Comparison of ENCODE assay signal across 27 mouse cellular contexts in the genomic region with DNA sequence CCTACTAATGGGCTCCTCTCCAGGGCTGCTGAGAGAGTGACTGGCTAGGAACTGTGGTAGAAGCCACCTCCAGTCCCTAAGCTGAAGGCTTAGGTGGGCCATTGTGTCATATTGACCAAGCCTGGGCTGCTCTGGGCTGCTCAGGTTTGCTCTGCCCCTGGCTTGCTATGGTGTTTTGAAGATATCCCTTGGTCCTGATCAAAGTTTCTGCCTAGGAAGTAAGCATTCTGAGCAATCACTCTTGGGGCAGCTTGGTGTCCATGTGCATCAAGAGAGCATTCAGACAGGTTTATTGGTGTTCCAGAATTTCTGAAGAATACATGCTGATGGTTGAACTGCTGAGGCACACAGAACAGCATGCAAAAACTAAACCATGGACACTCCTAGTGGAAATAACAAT.
"Had no signal": no experiment of that assay in that cellular context is flagged by ENCODE, and none has a peak within 500 bp of the region (broad histone marks: within the 10 kb centered on the region; RNA-seq: fewer than 3 reads in every experiment).

No protein-coding gene starts in this region.

- DNase-seq: left cerebral cortex, postnatal 4 days; liver, embryonic 13.5 days; lung, adult 18-20 months; lung, adult 2 months; lung, postnatal 10 days; lung, postnatal 14 days had no signal

- H3K4me3 ChIP-seq: limb, embryonic 12.5 days; limb, embryonic 13.5 days; limb, embryonic 15.5 days; liver, embryonic 12.5 days; liver, embryonic 13.5 days; liver, embryonic 15.5 days; lung, embryonic 15.5 days; megakaryocyte, embryonic 14.5 days; midbrain, embryonic 10.5 days; midbrain, embryonic 12.5 days; midbrain, embryonic 13.5 days; midbrain, embryonic 15.5 days; myocyte; neural tube, embryonic 12.5 days; neural tube, embryonic 13.5 days had no signal

- H3K9me3 ChIP-seq: limb, embryonic 10.5 days; limb, embryonic 12.5 days; limb, embryonic 13.5 days; limb, embryonic 15.5 days; liver, embryonic 12.5 days; liver, embryonic 13.5 days; liver, embryonic 15.5 days; lung, embryonic 15.5 days; midbrain, embryonic 10.5 days; midbrain, embryonic 12.5 days; midbrain, embryonic 13.5 days; midbrain, embryonic 15.5 days; neural tube, embryonic 12.5 days; neural tube, embryonic 13.5 days had no signal

- H3K27ac ChIP-seq: limb, embryonic 12.5 days; limb, embryonic 13.5 days; limb, embryonic 15.5 days; liver, embryonic 12.5 days; liver, embryonic 13.5 days; liver, embryonic 14.5 days; liver, embryonic 15.5 days; lung, embryonic 15.5 days; macrophage; midbrain, embryonic 10.5 days; midbrain, embryonic 12.5 days; neural tube, embryonic 12.5 days had no signal

- H3K9ac ChIP-seq: limb, embryonic 12.5 days; limb, embryonic 13.5 days; limb, embryonic 15.5 days; liver, embryonic 12.5 days; liver, embryonic 13.5 days; liver, embryonic 14.5 days; liver, embryonic 15.5 days; liver, postnatal 0 days; lung, embryonic 14.5 days; lung, embryonic 15.5 days; midbrain, embryonic 15.5 days; neural tube, embryonic 13.5 days had no signal

- ATAC-seq: liver, embryonic 12.5 days; liver, postnatal 0 days; lung, postnatal 0 days; midbrain, embryonic 13.5 days; midbrain, embryonic 15.5 days had no signal

- H3K36me3 ChIP-seq: limb, embryonic 10.5 days; limb, embryonic 12.5 days; limb, embryonic 13.5 days; limb, embryonic 15.5 days; liver, embryonic 12.5 days; liver, embryonic 13.5 days; liver, embryonic 15.5 days; lung, embryonic 15.5 days; midbrain, embryonic 10.5 days; midbrain, embryonic 12.5 days; midbrain, embryonic 13.5 days; midbrain, embryonic 15.5 days; neural tube, embryonic 12.5 days; neural tube, embryonic 13.5 days had no signal

- H3K4me2 ChIP-seq: limb, embryonic 15.5 days; liver, embryonic 11.5 days; liver, embryonic 12.5 days; liver, embryonic 13.5 days; liver, embryonic 15.5 days; lung, embryonic 14.5 days; lung, embryonic 15.5 days; midbrain, embryonic 12.5 days; midbrain, embryonic 13.5 days; neural tube, embryonic 12.5 days had no signal
